Mouse (Mus musculus): ENCODE results near the gene Safb2.

Gene Safb2

GRCm38 (mm10) chr17:56554122-56554551, 30.2 kb downstream of the Safb2 start, which contains the start of gene Gm20219:
TSS of gene Gm20219 (minus strand) at chr17:56554387.
- DNase-seq: peak in 1 of 2 experiments; percentile 19

DNA sequence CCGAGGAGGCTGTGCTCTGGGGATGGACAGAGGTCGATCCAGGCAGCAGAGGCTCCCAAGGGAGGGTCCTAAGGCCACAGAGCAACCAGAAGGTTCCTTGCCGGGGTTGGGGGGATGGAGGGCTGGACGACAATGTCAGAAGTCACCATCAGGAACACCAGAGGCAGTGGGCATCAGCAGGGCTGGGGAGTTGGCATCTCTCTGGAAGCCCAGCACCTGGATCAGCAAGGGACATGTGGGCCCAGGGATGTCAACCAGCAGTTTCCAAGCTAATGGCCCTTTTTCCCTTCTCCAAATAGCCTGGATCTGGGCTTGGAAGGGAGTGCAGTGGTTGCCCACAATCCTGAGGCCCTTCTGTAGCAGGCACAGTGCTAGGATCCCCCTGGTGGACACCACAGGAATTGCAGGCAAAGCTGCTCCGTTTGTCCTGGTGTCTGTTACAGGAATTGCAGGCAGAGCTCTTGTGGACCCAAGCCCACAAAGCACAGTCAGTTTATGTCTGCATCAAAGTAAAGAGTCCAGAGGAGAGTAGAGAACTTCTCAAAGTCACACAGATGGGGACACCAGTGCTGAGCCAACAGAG, 31.5 kb downstream of the Safb2 start:
- DNase-seq: peak; percentile 64 to 75

DNA sequence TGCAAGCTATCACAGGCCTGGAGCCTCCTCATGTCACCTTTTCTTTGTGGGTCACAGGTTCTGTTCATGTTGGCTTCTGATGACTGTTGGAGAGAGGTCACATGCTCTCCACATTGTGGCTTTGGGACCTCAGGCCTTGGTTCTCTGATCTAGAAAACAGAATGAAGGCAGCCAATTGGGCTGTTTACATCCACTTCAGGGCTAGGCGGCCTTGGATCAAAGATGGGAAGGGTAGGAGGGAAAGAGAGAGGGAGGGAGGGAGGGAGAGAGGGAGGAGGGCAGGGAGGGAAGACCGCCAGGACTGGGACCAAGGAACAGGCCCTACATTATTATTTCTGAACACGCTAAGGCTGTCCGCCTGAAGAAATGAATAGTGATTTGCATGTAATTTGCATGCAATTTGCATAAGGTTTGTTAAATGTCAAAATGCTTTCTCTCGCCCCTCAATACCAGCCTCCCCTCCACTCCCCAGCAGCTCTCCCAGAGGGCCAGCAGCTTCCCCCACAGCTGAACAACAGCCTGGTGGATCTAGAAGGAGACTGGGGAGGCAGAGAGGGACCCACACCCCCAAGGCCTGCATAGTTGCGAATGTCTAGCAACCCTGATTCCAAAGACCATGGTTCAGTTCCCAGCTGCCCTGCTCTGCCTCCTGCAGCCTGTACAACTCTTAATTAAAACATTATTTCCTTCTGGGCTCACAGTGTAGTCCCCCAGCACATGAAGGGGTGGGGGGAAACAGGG, 32.4 kb downstream of the Safb2 start:
- no peak for DNase-seq

DNA sequence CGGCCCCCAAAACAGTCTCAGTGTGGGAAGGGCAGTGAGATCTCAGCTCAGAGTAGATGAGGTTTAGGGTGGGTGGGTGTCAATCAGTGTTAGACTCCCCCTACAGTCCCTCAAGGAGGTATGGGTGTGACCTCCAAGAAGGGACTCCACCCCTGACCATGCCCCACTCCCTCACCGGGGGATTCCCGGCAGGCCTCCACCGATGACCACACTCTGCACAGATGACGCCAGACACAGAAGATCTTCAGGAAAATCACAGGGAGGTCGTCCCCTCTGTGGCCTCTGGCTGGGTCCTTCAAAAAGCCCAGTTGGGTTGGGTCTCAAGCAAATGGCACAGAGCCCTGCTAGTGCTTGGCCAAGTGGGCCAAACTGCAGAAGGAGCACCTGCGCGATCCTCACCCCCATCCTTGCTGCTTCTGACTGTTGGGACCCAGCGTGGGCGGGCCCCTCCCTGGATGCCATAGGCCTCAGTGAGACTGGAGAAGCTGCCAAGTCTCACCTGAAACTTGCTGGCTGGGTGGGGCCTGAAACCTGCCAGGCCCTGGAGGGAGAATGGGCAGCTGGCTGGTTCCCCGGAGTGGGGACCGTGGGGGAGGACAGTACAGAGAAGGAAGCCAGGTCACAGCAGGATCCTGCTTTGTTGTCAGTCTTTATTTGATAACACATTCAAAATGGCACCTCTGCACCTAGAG, 33.5 kb downstream of the Safb2 start:
- DNase-seq: no peak

- no peak for DNase-seq
These were observed 35.7 kb downstream of the Safb2 start for GRCm38 (mm10) chr17:56548605-56549105.

GRCm38 (mm10) chr17:56547846-56548604, 36.4 kb downstream of the Safb2 start:
- no peak for DNase-seq

GRCm38 (mm10) chr17:56547116-56547845, 37.1 kb downstream of the Safb2 start:
- DNase-seq: no peak

DNA sequence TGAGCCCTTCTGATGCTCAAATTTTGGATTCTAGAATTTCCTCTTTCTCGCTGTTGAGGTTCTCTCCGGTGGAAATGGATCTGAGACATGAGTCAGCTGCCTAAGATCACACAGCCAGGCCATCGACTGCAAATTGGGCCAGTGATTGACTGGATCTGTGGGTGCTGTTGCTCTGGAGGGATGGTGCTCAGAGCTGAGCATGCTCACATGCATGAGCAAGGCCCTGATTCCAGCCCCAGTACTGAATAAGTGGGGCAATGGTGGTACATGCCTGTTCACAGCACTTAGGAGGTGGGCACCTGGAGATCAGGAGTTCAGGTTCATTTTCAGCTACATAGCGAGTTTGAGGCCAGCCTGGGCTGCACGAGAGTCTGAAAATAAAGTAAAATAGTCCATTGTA, 37.8 kb downstream of the Safb2 start:
- DNase-seq: no peak

DNA sequence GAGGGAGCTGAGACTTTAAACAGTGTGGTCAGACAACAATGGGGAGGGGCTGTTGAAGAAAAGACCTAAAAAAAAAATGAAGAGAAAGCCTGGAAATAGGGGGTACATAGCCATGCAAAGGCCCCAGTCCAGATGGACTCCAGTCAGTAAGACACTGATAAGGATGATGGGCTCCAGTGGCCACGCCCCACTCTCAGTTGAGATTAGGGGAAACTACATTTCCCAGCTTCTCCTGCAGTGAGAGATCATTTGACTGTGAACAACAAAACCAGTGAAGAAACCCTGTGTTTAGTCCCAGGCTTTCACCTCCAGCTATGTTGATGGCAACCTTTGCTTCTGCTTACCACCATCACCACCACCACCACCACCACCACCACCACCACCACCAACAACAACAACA, 38.4 kb downstream of the Safb2 start:
- no peak for DNase-seq

DNA sequence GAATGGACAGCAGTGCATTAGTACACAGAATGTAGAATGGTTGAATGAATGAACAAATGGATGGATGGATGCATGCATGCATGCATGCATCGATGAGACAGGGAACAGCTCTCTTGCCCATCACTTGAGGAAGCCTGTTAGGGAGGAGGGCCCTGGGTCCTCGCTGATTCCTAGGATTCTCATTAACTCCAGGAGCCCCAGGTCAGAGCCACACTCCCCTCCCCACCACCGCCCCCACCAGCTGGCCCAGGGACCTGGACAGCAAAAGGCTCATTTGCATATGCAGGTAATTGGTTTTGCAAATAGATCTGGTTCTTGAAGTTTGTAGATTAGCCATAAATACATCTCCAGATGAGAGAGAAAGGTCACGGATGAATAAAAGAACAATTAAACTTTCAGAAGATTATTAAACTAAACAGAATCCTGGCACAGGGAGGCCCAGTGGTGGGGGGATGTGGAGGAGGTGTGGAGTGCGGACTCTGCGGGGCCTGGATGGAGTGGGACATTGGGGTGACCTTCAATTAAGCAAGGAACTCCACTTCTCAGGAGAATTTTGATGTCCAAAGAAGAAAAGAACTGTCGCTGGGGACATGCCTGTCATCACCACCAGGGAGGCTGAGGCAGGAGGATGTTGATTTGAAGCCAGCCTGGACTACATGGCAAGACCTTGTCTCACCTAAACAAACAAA, 39.5 kb downstream of the Safb2 start:
- DNase-seq: no peak

- DNase-seq: no peak
These were observed 40.6 kb downstream of the Safb2 start for GRCm38 (mm10) chr17:56543684-56544224.

- DNase-seq: no peak
These were observed 41.6 kb downstream of the Safb2 start for GRCm38 (mm10) chr17:56542736-56543135.

DNA sequence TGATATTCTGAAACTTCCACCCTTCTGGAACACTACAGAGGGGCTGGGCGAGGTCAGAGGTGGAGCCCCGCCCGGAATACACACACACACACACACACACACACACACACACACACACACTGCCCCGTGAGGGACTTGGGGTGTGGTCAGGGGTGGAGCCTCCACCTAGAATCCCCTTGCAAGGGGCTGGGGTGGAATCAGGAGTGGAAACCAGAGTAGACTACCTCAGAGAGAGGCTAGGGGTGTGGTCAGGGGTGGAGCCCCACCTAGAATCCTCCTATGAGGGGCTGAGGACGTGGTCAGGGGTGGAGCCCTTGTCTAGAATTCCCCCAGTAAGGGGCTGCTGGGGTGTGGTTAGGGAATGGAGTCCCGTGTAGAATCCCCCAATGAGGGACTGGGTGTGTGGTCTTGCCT, 43.8 kb downstream of the Safb2 start:
- peak in 1 of 2 experiments; percentile 10 for DNase-seq

GRCm38 (mm10) chr17:56537912-56538311, 46.5 kb downstream of the Safb2 start:
- no peak for DNase-seq

DNA sequence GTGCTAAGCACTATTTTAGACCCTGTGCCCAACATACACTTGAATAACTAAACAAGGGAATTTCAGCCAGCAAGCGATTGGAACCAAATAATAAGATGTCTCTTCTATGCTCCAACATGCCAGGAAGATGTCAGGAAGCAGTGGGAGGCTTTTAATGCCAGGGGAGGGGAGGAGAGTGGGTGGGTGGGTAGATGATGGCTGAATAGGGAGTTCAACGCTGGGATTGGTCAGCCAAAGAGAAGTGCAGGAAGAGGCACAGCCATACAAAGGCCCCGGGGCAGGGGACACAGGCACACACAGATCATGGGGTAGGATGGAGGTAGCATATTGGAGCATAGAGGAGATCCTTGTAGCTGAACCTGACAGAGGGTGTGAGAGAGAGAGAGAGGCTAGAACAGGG, 47.5 kb downstream of the Safb2 start:
- DNase-seq: no peak

- no peak for DNase-seq
These were observed 48.2 kb downstream of the Safb2 start for GRCm38 (mm10) chr17:56536192-56536591.

- DNase-seq: no peak
These were observed 59.4 kb downstream of the Safb2 start for GRCm38 (mm10) chr17:56524943-56525342.

DNA sequence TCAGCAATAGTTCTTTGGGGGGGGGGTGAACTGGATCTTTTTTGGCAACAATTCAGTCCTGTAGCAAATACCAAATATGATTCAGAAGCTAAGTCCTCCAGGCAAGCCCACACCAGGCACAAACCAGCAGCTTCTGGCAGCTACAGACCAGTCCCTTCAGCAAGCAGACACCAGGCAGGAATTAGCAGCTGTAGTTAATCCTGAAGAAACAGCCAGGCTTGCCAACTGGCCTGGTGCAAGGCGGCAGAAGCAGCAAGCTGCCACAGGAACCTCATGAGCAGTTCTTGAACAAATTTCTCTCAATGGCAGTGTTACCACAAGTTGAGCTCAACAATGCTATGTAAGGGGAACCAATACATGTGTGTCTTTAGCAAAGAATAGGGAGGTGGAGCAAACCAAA, 61.6 kb downstream of the Safb2 start:
- no peak for DNase-seq

DNA sequence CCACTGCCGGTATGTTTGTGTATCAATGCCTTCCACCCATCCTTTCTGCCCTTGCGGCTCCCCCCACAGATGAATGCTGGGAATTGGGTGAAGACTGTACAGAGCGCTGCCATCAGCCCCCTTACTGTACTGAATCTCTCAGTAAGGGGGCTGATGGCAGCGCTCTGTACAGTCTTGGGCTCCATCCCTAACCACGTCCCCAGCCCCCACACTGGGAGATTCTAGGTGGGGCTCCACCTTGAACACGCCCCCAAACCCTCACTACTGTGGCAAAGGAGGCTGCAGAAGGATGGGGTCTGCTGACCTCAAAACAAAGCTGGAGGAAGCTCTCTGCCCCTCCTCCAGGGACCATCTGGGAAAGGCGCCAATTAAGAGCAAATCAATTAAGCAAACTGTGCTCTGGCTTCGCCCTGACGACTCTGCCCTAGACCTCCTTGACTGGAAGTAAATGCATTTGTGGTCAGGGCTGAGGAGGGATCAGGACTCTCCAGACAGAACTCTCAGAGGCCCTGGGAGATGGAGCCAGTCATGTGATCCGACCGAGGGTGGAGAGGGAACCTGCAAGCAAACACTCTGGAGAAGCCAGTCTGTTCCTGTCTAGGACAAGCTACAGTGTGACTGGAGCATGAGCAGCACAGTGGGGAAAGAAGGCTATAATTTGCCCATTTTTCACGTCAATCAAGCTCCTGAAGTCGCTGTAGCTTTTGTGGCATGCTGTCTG, 68.5 kb downstream of the Safb2 start:
- no peak for DNase-seq

- DNase-seq: no peak
These were observed 69.5 kb downstream of the Safb2 start for GRCm38 (mm10) chr17:56514916-56515315.

DNA sequence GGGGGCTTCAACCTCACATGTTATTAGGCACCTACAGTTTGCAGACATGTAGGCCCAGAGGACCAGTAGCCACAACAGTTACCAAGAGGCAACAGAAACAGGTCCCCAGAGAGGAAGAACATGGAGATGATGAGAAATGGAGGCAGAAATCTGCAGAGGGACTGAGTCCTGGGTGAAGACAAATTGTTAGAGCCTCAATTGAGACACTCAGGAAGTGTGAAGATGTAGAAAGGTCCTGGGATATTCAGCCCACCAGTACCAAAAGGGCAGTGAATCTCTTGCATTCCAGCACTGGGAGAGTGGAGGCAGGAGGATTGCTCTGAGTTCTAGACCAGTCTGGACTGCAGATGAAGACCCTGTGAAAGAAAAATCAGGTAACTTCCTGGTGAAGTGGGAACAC, 70.1 kb downstream of the Safb2 start:
- DNase-seq: no peak

Data from thymus, postnatal 36 days (tissue).